Mouse (Mus musculus) embryonic facial prominence, embryonic 10.5 days (tissue): Measurements from ENCODE around the gene Pik3r4. TPM values are rescaled to one million over a fixed set of nuclear protein-coding genes. Genes with fewer than 3 reads are reported as not detected.
"Not testable (repeated sequence)": the region's sequence is repeated elsewhere in the genome, so short reads cannot be mapped to it uniquely, and the experiment has no call there.

ENCODE experiments used
- DNase-seq: peaks from one replicate; pipeline ENCODE4 v3.0.0-alpha.2; 2017; ENCODE audit warnings: low spot score
- H3K27ac ChIP-seq: fragments of 300-500 bp; sonication (generic); replicated peaks from 2 replicates; pipeline ENCODE4 v1.5.1; 2016; ENCODE audit warnings: mild to moderate bottlenecking
- H3K27me3 ChIP-seq: fragments of 300-500 bp; sonication (generic); replicated peaks from 2 replicates; pipeline ENCODE4 v1.6.1; 2016; ENCODE audit warnings: low read depth, mild to moderate bottlenecking; ENCODE audit not compliant: poor library complexity, severe bottlenecking
- H3K36me3 ChIP-seq: fragments of 300-500 bp; sonication (generic); replicated peaks from 2 replicates; pipeline ENCODE4 v1.6.1; 2016; ENCODE audit warnings: mild to moderate bottlenecking, moderate library complexity
- H3K4me1 ChIP-seq: fragments of 300-500 bp; sonication (generic); 2 replicates; pipeline ENCODE4 v1.6.1; 2016
- H3K4me3 ChIP-seq: fragments of 300-500 bp; sonication (generic); 2 replicates; pipeline ENCODE4 v1.5.1; 2016; ENCODE audit warnings: mild to moderate bottlenecking, moderate library complexity
- H3K9me3 ChIP-seq: fragments of 300-500 bp; sonication (generic); 2 replicates; pipeline ENCODE4 v1.6.1; 2016; ENCODE audit warnings: mild to moderate bottlenecking
- whole genome bisulfite sequencing: fragments of 180-500 bp; shearing (Covaris S2); methylation state at CpG from one replicate; pipeline ENCODE4 v1.1.7; 2016; 5-methylcytosine and 5-hydroxymethylcytosine counted together
- polyA plus RNA-seq: library from polyadenylated mRNA; unstranded; fragments of >200 nt; fragmentation: Nextera tagmentation; extraction: Ambion mirVana; gene quantifications from 2 replicates; pipeline ENCODE4 v1.2.1, GENCODE M21; 2016

Pik3r4 gene
- 22.9 and 23.0 TPM in 2 replicates for polyA plus RNA-seq

DNA sequence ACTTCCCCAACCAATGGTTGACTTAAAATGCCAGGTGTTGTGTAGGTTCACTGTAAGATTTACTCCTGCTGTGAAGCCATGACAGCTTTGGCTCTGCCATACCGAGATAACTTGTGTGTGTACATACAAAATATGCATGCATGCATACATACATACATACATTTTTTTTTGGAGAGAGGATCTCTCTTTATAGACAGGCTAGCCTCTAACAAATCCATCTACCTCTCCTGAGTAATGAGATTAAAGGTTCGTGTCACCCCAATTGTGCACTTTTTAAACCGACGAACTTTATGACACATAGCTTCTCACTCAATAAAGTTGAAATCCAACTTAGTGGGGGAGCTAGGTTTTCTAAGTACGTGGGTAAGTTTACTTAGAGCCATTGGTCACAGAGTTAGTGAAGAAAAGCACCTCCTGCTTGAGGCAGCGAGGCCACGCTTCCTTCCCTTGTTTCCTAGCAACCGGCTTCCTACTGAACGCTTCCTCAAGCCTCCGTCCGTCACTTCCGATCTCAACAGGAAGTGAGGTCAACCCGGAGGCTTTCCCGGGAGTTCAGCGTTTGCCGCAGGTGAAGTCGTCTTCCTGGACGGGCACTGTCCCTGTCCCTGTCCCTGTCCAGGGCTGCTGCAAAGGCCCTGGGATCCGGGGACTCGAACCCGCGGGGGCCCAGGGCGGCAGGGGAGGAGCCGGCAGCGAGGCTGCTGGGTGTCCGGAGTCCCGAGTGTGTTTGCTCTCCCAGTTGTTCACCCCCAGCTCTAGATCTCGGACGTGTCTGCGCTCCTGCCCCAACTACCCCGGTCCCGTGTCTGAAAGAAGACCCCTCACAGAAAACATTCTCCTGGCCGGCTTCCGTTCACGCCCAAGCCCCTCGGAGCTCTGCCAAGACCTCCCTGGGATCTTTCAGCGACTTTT, at the start of gene Pik3r4:
Gene Pik3r4 (plus strand): TSS at position 519 of the 912 bp plus-strand sequence.
- 6% methylated on average over 37 of the region's 37 CpGs for WGBS
- Histone ChIP-seq H3K27ac (peak within 1 kb of the TSS; percentile 89), H3K36me3 (peaks cover 35% of the 10 kb centered on the region), H3K27me3 (no peaks in the 10 kb centered on the region), H3K4me1 (peaks cover 10% of the 10 kb centered on the region), H3K4me3 (peak within 1 kb of the TSS; percentile 95), H3K9me3 (no peaks in the 10 kb centered on the region)
- DNase-seq, result peak; percentile 87

- 83% methylated on average over 4 of the region's 4 CpGs for WGBS
- Histone ChIP-seq H3K4me1 (no peaks in the 10 kb centered on the region), H3K36me3 (no peaks in the 10 kb centered on the region), H3K9me3 (no peaks in the 10 kb centered on the region), H3K27ac (no peak overlapping the region), H3K27me3 (no peaks in the 10 kb centered on the region), H3K4me3 (no peak overlapping the region)
- no peak for DNase-seq
Measured at GRCm38 (mm10) chr9:105598906-105599305, 43.9 kb upstream of the Pik3r4 start.

- H3K4me1 ChIP-seq, result no peaks in the 10 kb centered on the region
- 94% methylated on average over 15 of the region's 15 CpGs for WGBS
- H3K27ac ChIP-seq, result no peak overlapping the region
- H3K4me3 ChIP-seq, result no peak overlapping the region
- 0 out of 2 replicates have a peak, but pooled peaks cover 4% of the 10 kb centered on the region for H3K9me3 ChIP-seq
- no peaks in the 10 kb centered on the region for H3K27me3 ChIP-seq
- no peak for DNase-seq
- no peaks in the 10 kb centered on the region for H3K36me3 ChIP-seq
Measured at GRCm38 (mm10) chr9:105611980-105612771, 30.6 kb upstream of the Pik3r4 start.

DNA sequence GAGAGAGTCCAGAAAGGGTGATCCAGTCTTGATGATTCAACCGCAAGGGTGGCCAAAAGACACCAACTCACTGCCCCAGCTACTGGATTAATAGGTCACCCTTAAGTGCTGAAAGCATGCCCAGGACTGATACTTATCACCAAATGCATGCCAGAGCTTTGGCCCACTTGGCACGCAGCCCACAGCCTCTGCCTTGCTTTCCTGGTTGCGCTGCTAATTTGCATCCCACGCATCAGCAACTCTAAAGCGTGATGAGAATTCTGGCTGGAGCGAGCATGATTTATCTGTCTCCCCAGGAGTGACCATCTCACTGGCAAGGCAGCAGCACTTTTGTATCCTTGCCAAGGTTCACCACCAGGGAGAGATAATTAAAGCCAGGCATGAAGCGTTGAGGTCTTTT, 29.9 kb upstream of the Pik3r4 start:
- no peaks in the 10 kb centered on the region for H3K4me1 ChIP-seq
- DNase-seq, result no peak
- H3K36me3 ChIP-seq, result no peaks in the 10 kb centered on the region
- H3K27me3 ChIP-seq, result no peaks in the 10 kb centered on the region
- H3K9me3 ChIP-seq, result 0 out of 2 replicates have a peak, but pooled peaks cover 4% of the 10 kb centered on the region
- H3K27ac ChIP-seq, result no peak overlapping the region
- 88% methylated on average over 7 of the region's 7 CpGs for WGBS
- no peak overlapping the region for H3K4me3 ChIP-seq

- Histone ChIP-seq H3K4me3 (no peak overlapping the region), H3K4me1 (no peaks in the 10 kb centered on the region), H3K9me3 (0 out of 2 replicates have a peak, but pooled peaks cover 3% of the 10 kb centered on the region), H3K27ac (no peak overlapping the region), H3K27me3 (no peaks in the 10 kb centered on the region), H3K36me3 (no peaks in the 10 kb centered on the region)
- DNase-seq, result no peak
- WGBS, result 82% methylated on average over 2 of the region's 2 CpGs
Measured at GRCm38 (mm10) chr9:105615952-105616351, 26.8 kb upstream of the Pik3r4 start.

- DNase-seq, result peak; percentile 58
Measured at GRCm38 (mm10) chr9:105617274-105617673, 25.5 kb upstream of the Pik3r4 start.

DNA sequence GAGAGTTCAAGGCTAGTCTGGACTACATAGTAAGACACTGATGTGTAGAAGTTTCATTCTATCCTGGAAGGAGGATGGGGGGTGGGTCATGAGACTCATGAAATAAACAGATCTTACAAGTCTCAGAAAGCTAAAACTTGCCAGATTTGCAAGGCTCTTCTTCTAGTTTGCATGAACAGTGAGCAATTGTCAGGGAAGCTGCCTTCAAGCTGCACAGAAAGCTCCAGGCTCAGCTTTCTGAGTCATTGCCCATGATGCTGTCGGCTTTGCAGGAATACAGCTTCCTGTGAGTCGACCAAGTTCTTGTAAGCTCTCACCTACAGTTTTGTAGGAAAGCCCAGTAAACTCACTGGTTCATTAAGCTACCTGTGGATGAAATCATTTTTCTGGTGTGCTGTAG, 8.8 kb upstream of the Pik3r4 start:
- Histone ChIP-seq H3K27me3 (no peaks in the 10 kb centered on the region), H3K4me1 (no peaks in the 10 kb centered on the region), H3K4me3 (no peak overlapping the region), H3K36me3 (no peaks in the 10 kb centered on the region), H3K27ac (no peak overlapping the region), H3K9me3 (no peaks in the 10 kb centered on the region)
- WGBS, result 79% methylated on average over 2 of the region's 2 CpGs
- DNase-seq, result no peak

More at GRCm38 (mm10) chr9:105617274-105617673, 25.5 kb upstream of the Pik3r4 start:
- H3K27ac ChIP-seq, H3K27me3 ChIP-seq, H3K4me1 ChIP-seq, H3K4me3 ChIP-seq, H3K9me3 ChIP-seq, H3K36me3 ChIP-seq: not testable (repeated sequence)

DNA sequence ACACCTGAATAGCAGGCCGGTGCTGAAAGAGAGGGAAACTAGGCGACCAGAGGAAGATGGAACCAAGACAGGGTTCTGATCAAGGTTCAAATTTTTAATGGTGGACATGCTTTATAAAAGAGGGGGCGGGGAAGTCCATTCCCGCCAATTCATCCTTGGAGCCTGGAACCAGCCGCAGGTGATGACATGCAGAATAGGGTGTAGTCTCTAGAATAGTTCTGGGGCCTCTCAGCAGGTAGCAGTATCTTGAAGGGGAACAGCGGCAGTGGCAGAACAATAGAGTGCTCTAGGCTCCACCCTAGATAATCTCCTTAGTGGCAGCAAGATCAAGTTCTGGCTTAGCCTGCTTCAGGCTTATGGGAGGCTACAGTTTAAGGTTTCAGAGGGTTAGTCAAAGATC, 1.4 kb upstream of the Pik3r4 start:
- not testable (repeated sequence) for H3K27me3 ChIP-seq, H3K9me3 ChIP-seq, H3K27ac ChIP-seq, H3K4me3 ChIP-seq, DNase-seq
- 74% methylated on average over 6 of the region's 6 CpGs for WGBS
- peaks cover 22% of the 10 kb centered on the region for H3K36me3 ChIP-seq
- peaks cover 10% of the 10 kb centered on the region for H3K4me1 ChIP-seq

- Histone ChIP-seq H3K27ac (no peak overlapping the region), H3K36me3 (peaks cover 83% of the 10 kb centered on the region), H3K4me3 (no peak overlapping the region), H3K27me3 (no peaks in the 10 kb centered on the region), H3K4me1 (no peaks in the 10 kb centered on the region), H3K9me3 (no peaks in the 10 kb centered on the region)
- no peak for DNase-seq
- 88% methylated on average over 2 of the region's 2 CpGs for WGBS
Measured at GRCm38 (mm10) chr9:105656189-105656588, 13.4 kb downstream of the Pik3r4 start.

DNA sequence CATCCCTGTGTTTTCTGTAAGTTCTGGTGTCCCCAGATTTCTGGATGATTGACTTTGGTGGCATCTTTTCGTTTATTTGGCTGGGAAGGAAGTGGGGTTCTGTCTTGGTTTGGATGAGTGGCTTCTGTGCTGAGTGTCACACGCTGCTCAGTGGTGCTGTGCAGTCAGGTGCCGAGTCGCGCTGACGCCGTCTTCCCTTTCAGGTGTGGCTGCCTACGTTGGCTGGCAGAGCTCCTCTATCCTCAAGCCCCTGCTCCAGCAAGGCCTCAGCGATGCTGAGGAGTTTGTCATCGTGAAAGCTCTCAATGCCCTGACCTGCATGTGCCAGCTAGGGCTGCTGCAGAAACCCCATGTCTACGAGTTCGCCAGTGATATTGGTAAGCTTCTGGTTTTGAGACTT, 15.4 kb downstream of the Pik3r4 start:
- no peak for DNase-seq
- WGBS, result 93% methylated on average over 12 of the region's 12 CpGs
- Histone ChIP-seq H3K36me3 (peaks cover 83% of the 10 kb centered on the region), H3K27me3 (no peaks in the 10 kb centered on the region), H3K27ac (no peak overlapping the region), H3K4me3 (no peak overlapping the region), H3K9me3 (no peaks in the 10 kb centered on the region), H3K4me1 (no peaks in the 10 kb centered on the region)

DNA sequence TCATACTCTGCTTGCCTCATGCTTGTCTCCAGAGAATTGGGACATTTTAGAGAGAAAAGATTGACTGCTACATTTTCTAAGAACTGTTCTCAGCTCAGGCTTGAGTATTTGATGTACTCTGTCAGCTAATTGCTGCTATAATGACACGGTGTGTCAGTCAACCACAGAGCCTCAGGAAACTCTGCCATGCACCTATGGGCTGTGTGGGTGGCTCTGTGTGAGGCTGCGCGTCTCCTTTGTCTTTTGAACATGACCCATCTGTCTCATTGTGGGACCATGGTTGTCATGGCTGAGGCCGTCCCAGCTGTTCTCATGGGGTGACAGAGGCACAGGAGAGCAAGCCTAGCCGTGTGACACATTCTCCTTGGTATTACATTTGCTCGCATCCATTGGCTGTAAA, 17.1 kb downstream of the Pik3r4 start:
- 93% methylated on average over 6 of the region's 6 CpGs for WGBS
- Histone ChIP-seq H3K36me3 (peaks cover 83% of the 10 kb centered on the region), H3K27ac (no peak overlapping the region), H3K9me3 (no peaks in the 10 kb centered on the region), H3K27me3 (no peaks in the 10 kb centered on the region), H3K4me1 (no peaks in the 10 kb centered on the region), H3K4me3 (no peak overlapping the region)
- no peak for DNase-seq

DNA sequence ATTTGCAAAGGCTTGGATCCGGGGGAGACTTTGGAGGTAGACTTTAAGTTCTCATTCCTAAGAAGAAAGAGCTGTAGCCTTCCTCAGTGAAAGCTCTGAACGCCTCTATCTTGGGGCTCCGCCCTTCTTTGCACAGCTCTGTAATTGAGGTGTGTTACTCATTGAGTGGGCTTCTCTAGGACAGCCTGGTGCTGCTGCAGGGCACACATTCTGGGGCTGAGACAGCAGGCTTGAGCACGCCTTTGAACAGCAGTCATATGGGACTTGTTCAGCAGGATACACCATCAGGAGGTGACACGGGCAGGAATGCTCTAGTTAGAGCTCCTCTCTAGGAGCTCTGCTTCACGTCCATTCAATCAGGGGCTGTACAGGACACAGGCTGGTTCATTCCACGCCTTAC, 22.5 kb downstream of the Pik3r4 start:
- 86% methylated on average over 7 of the region's 7 CpGs for WGBS
- H3K4me3 ChIP-seq, result no peak overlapping the region
- H3K27me3 ChIP-seq, result no peaks in the 10 kb centered on the region
- H3K9me3 ChIP-seq, result no peaks in the 10 kb centered on the region
- DNase-seq, result peak; percentile 11
- no peak overlapping the region for H3K27ac ChIP-seq
- H3K4me1 ChIP-seq, result no peaks in the 10 kb centered on the region
- peaks cover 95% of the 10 kb centered on the region for H3K36me3 ChIP-seq
